Mouse (Mus musculus) lung, postnatal 0 days (tissue): ENCODE results near the gene Moap1. TPM values are rescaled to one million over a fixed set of nuclear protein-coding genes. Genes with fewer than 3 reads are reported as not detected.

Experiments used
- ATAC-seq: fragments of 200-750 bp; cut with Nextera tagmentation; 2 replicates; pipeline ENCODE4 v1.8.0; 2017; ENCODE audit warnings: moderate library complexity
- DNase-seq: peaks from one replicate; pipeline ENCODE4 v3.0.0-alpha.2; 2016; ENCODE audit warnings: low spot score
- H3K27ac ChIP-seq: fragments of 300-500 bp; sonication (generic); 2 replicates; pipeline ENCODE4 v1.5.1; 2014; ENCODE audit warnings: antibody characterized with exemption, mild to moderate bottlenecking, low read length, mixed read lengths
- H3K27me3 ChIP-seq: fragments of 300-500 bp; sonication (generic); replicated peaks from 2 replicates; pipeline ENCODE4 v1.6.1; 2014; ENCODE audit warnings: low read length, mixed read lengths; ENCODE audit not compliant: insufficient read depth
- H3K36me3 ChIP-seq: fragments of 300-500 bp; sonication (generic); 2 replicates; pipeline ENCODE4 v1.6.1; 2014; ENCODE audit warnings: low read length, mixed read lengths; ENCODE audit not compliant: insufficient read depth
- H3K4me1 ChIP-seq: fragments of 300-500 bp; sonication (generic); 2 replicates; pipeline ENCODE4 v1.6.1; 2014; ENCODE audit warnings: antibody characterized with exemption, low read depth, low read length, mixed read lengths; ENCODE audit not compliant: insufficient read depth
- H3K4me2 ChIP-seq: fragments of 300-500 bp; sonication (generic); replicated peaks from 2 replicates; pipeline ENCODE4 v1.6.1; 2014; ENCODE audit warnings: low read depth, mild to moderate bottlenecking, low read length, moderate library complexity, mixed read lengths
- H3K4me3 ChIP-seq: fragments of 300-500 bp; sonication (generic); 2 replicates; pipeline ENCODE4 v1.5.1; 2014; ENCODE audit warnings: low read depth, low read length
- H3K9ac ChIP-seq: fragments of 300-500 bp; sonication (generic); replicated peaks from 2 replicates; pipeline ENCODE4 v1.6.1; 2014; ENCODE audit warnings: low read depth, mild to moderate bottlenecking
- H3K9me3 ChIP-seq: fragments of 300-500 bp; sonication (generic); 2 replicates; pipeline ENCODE4 v1.6.1; 2016; ENCODE audit warnings: low read length, mixed read lengths
- CTCF ChIP-seq: IDR thresholded peaks from 2 replicates; pipeline ENCODE4 v1.5.1; 2016; ENCODE audit warnings: antibody characterized with exemption, mild to moderate bottlenecking
- EP300 ChIP-seq: IDR thresholded peaks from 2 replicates; pipeline ENCODE4 v1.6.1; 2016; ENCODE audit warnings: antibody characterized with exemption, mild to moderate bottlenecking, control low read depth
- WGBS: fragments of 180-500 bp; shearing (Covaris S2); extraction: QIAGEN DNeasy Blood & Tissue Kit; methylation state at CpG from one replicate; pipeline ENCODE4 v1.1.7; 2014; 5-methylcytosine and 5-hydroxymethylcytosine counted together
- polyA plus RNA-seq: library from polyadenylated mRNA; unstranded; fragments of >200 nt; fragmentation: Nextera tagmentation; extraction: Ambion mirVana; gene quantifications from 2 replicates; pipeline ENCODE4 v1.2.1, GENCODE M21; 2015

Moap1 gene
- polyA plus RNA-seq, 1 experiment from 2014 or later, result 9.7 TPM

DNA sequence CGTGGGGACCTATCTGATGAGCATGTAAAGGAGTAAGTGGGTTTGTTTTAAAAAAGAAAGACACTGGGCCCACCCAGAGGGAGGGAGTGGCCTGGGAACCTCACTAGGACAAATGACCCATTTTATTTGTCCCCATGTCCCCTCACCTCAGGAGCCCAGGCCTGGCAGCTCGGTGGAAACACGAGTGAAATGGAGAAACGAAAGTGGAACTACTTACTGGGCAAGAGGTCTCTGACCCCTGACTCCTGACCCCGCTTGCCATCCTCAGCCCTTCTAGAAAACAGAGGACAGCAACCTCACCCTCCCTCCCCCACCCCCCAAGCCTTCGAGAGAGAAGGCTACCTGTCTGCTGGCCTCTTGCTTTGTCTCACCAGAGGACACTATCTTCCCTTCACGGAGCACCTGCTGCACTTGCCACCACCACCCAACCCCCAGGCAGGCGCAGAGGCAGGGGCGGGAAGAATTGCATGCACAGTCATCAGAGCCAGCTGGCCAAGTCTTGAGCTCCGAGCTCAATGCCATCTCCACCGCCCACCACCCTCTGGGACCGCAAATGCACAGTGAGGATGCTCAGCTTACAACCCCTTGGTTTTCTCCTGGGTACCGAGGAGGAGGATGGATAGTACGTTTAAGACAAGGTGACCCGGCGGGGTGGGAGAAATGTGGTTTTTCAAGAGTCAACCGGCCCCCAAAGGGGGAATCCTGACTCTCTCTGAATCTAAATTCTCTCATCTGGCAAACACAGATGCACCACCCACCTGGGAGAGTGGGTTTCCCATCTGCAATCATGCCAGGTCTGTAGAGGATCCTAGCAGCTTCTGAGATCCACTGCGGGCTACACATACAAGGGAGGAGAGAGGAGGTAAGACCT lies 47.9 kb downstream of the Moap1 start:
- no peak overlapping the region for H3K9ac ChIP-seq
- no peaks in the 10 kb centered on the region for H3K36me3 ChIP-seq
- H3K27ac ChIP-seq, result no peak overlapping the region
- H3K4me3 ChIP-seq, result no peak overlapping the region
- no peak for TF ChIP-seq EP300
- TF ChIP-seq CTCF, result no peak
- H3K4me1 ChIP-seq, result no peaks in the 10 kb centered on the region
- 69% methylated on average over 18 of the region's 18 CpGs for WGBS
- no peaks in the 10 kb centered on the region for H3K27me3 ChIP-seq
- H3K9me3 ChIP-seq, result no peaks in the 10 kb centered on the region
- no peak for ATAC-seq
- no peak for DNase-seq
- no peak overlapping the region for H3K4me2 ChIP-seq

Other genes starting within 250 kb of the Moap1 start
- 0.49 and 0.54 TPM in 2 replicates for gene Chga, start 188.7 kb downstream of the Moap1 start, polyA plus RNA-seq
- 9.7 and 10.9 TPM in 2 replicates for gene Itpk1, start 38.7 kb downstream of the Moap1 start, polyA plus RNA-seq
- 9.9 and 12.5 TPM in 2 replicates for gene Tmem251, start 101 bp upstream of the Moap1 start, polyA plus RNA-seq
- gene Gm28051, start 14.1 kb upstream of the Moap1 start, polyA plus RNA-seq, result not detected in 2 replicates
- 15.1 and 17.6 TPM in 2 replicates for gene Gon7, start 14.1 kb upstream of the Moap1 start, polyA plus RNA-seq
- gene Ubr7, start 14.3 kb upstream of the Moap1 start, polyA plus RNA-seq, result 20.7 and 23.1 TPM in 2 replicates
- gene Gm20604, start 15.0 kb upstream of the Moap1 start, polyA plus RNA-seq, result 11.8 and 12.2 TPM in 2 replicates
- 14.7 and 17.1 TPM in 2 replicates for gene Btbd7, start 134.8 kb upstream of the Moap1 start, polyA plus RNA-seq
- not detected in 2 replicates for gene Cox8c, start 155.7 kb upstream of the Moap1 start, polyA plus RNA-seq
- gene Unc79, start 205.2 kb upstream of the Moap1 start, polyA plus RNA-seq, result 0.24 and 0.57 TPM in 2 replicates